Mouse (Mus musculus) intestine, embryonic 14.5 days (tissue): ENCODE measurements at regions not wholly inside any gene's neighbourhood (a gene's known extent, or its start where the extent isn't known, plus 50 kb on each side); places are given as distances from the start of the nearest gene placed in this dataset.
A peak's percentile ranks its signal among the peaks of the same experiment; 100 is the strongest.

Experiments used
- ATAC-seq: fragments of 200-750 bp; cut with Nextera tagmentation; replicated peaks from 2 replicates; pipeline ENCODE4 v1.8.0; 2017; ENCODE audit warnings: low read depth, moderate number of reproducible peaks, moderate TSS enrichment, moderate library complexity; ENCODE audit not compliant: low FRiP score, low TSS enrichment
- DNase-seq: peaks from one replicate; pipeline ENCODE4 v3.0.0-alpha.2; 2018; ENCODE audit warnings: low spot score
- H3K27ac ChIP-seq: fragments of 300-500 bp; sonication (generic); 2 replicates; pipeline ENCODE4 v1.5.1; 2014; ENCODE audit warnings: low read depth, mild to moderate bottlenecking, control low read depth
- H3K27me3 ChIP-seq: fragments of 300-500 bp; sonication (generic); replicated peaks from 2 replicates; pipeline ENCODE4 v1.6.1; 2014; ENCODE audit warnings: low read length, control low read depth; ENCODE audit not compliant: control insufficient read depth, insufficient read depth
- H3K36me3 ChIP-seq: fragments of 300-500 bp; sonication (generic); 2 replicates; pipeline ENCODE4 v1.6.1; 2014; ENCODE audit warnings: low read length, control low read depth; ENCODE audit not compliant: control insufficient read depth, insufficient read depth
- H3K4me1 ChIP-seq: fragments of 300-500 bp; sonication (generic); replicated peaks from 2 replicates; pipeline ENCODE4 v1.6.1; 2014; ENCODE audit warnings: low read length, control low read depth, mixed read lengths; ENCODE audit not compliant: control insufficient read depth, insufficient read depth
- H3K4me2 ChIP-seq: fragments of 300-500 bp; sonication (generic); 2 replicates; pipeline ENCODE4 v1.6.1; 2014; ENCODE audit warnings: low read length
- H3K4me3 ChIP-seq: fragments of 300-500 bp; sonication (generic); 2 replicates; pipeline ENCODE4 v1.5.1; 2014; ENCODE audit warnings: low read depth, low read length, control low read depth, mixed read lengths
- H3K9ac ChIP-seq: fragments of 300-500 bp; sonication (generic); 2 replicates; pipeline ENCODE4 v1.6.1; 2014; ENCODE audit warnings: mild to moderate bottlenecking, low read length
- H3K9me3 ChIP-seq: fragments of 300-500 bp; sonication (generic); 2 replicates; pipeline ENCODE4 v1.6.1; 2016; ENCODE audit warnings: low read length, control low read depth; ENCODE audit not compliant: control insufficient read depth
- WGBS: fragments of 180-500 bp; shearing (Covaris S2); extraction: QIAGEN DNeasy Blood & Tissue Kit; methylation state at CpG from one replicate; pipeline ENCODE4 v1.1.7; 2014; 5-methylcytosine and 5-hydroxymethylcytosine counted together

- H3K4me3 ChIP-seq: no peak overlapping the region
- H3K27me3 ChIP-seq: 0 out of 2 replicates have a peak, but pooled peaks cover 6% of the 10 kb centered on the region
- H3K9me3 ChIP-seq: no peaks in the 10 kb centered on the region
- no peaks in the 10 kb centered on the region for H3K36me3 ChIP-seq
- H3K4me2 ChIP-seq: no peak overlapping the region
- no peak for DNase-seq
- WGBS: 48% methylated on average over 13 of the region's 13 CpGs
- H3K4me1 ChIP-seq: peaks cover 4% of the 10 kb centered on the region; the same call in 1 of the 2 replicates
- H3K27ac ChIP-seq: 0 out of 2 replicates have a peak overlapping the region, but pooled peaks have one; percentile 3
- no peak overlapping the region for H3K9ac ChIP-seq
- no peak for ATAC-seq
These were observed 97.7 kb upstream of the Six2 start for GRCm38 (mm10) chr17:85785625-85786294.

DNA sequence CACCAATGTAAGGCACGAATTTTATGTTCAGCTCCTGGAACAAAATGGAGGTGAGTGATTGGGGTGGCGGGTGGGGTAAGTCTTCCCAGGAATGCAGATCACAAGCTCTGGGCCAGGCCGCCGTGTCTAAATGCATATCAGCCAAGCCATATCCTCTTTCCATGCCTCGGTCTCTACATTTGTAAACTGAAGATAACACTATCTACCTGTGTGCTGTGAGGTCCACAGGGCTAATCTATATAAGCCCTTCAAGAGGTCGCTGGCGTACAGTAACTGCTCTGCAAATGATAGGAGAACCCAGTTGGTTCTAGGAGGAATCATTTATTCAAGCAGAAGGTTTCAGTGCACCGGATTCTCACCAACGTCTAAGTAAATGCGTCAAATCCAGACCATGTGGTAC, 92.4 kb upstream of the Six2 start:
- ATAC-seq: no peak

GRCm38 (mm10) chr17:85776876-85777275, 88.8 kb upstream of the Six2 start:
- Histone ChIP-seq H3K9ac (no peak overlapping the region), H3K36me3 (no peaks in the 10 kb centered on the region), H3K4me2 (no peak overlapping the region), H3K27me3 (no peaks in the 10 kb centered on the region; the same call in none of the 2 replicates), H3K9me3 (no peaks in the 10 kb centered on the region), H3K4me3 (no peak overlapping the region), H3K27ac (no peak overlapping the region), H3K4me1 (no peaks in the 10 kb centered on the region)
- 79% methylated on average over 3 of the region's 3 CpGs for WGBS
- ATAC-seq: no peak
- no peak for DNase-seq

More for the DNA sequence above, 92.4 kb upstream of the Six2 start:
- no peak for DNase-seq
- H3K4me2 ChIP-seq: no peak overlapping the region
- no peaks in the 10 kb centered on the region for H3K4me1 ChIP-seq
- H3K9me3 ChIP-seq: no peaks in the 10 kb centered on the region
- no peaks in the 10 kb centered on the region for H3K36me3 ChIP-seq
- H3K4me3 ChIP-seq: no peak overlapping the region
- H3K9ac ChIP-seq: no peak overlapping the region
- 81% methylated on average over 10 of the region's 10 CpGs for WGBS
- H3K27me3 ChIP-seq: no peaks in the 10 kb centered on the region; the same call in none of the 2 replicates
- no peak overlapping the region for H3K27ac ChIP-seq

DNA sequence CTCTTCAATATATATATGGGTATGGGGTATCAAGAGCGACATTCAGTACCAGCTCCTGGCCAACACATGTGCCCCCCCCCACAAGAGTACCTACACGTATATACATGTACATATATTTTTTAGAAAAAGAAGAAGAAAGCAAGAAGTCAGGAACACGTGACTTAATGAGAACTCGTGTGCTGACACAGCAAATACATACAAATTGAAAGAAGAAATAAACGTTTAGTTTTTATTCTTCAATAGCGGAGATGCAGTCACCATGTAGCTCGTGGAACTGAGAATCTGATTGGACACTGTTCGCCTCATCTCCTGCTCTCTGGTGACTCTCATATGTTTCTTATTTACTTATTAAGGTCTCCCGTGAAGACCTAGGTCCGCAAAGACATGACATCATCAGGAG, 80.3 kb upstream of the Six2 start:
- H3K4me2 ChIP-seq: no peak overlapping the region
- no peak overlapping the region for H3K27ac ChIP-seq
- H3K9ac ChIP-seq: no peak overlapping the region
- 84% methylated on average over 10 of the region's 10 CpGs for WGBS
- no peaks in the 10 kb centered on the region for H3K4me1 ChIP-seq
- no peaks in the 10 kb centered on the region for H3K36me3 ChIP-seq
- 0 out of 2 replicates have a peak, but pooled peaks cover 4% of the 10 kb centered on the region for H3K27me3 ChIP-seq
- ATAC-seq (no peak), DNase-seq (no peak)
- no peaks in the 10 kb centered on the region for H3K9me3 ChIP-seq
- no peak overlapping the region for H3K4me3 ChIP-seq

- Histone ChIP-seq H3K4me2 (no peak overlapping the region), H3K4me3 (no peak overlapping the region), H3K27ac (no peak overlapping the region), H3K9ac (no peak overlapping the region), H3K9me3 (no peaks in the 10 kb centered on the region), H3K27me3 (0 out of 2 replicates have a peak, but pooled peaks cover 4% of the 10 kb centered on the region), H3K4me1 (no peaks in the 10 kb centered on the region), H3K36me3 (no peaks in the 10 kb centered on the region)
- WGBS: 75% methylated on average over 15 of the region's 15 CpGs
- no peak for DNase-seq
- ATAC-seq: no peak
These were observed 79.3 kb upstream of the Six2 start for GRCm38 (mm10) chr17:85767201-85767862.

DNA sequence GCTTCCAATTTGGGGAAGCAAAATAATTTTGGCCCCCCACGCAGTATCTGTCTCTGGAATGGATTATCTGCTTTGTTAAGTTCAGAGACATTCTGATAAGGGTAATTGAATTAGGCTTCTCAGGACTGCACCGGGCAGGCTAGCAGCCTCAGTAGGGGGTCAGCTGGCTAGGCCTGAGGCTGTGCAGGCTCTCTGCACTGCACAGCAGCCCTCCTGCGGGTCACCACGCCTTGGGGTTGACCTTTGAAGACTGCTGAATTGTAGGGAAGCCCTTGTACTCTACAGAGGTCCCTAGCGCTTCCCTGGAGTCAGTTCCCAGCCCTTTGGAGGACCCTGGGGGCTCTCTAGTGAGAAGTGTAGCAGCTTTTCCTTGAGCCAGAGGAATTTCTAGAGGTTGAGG, 78.5 kb upstream of the Six2 start:
- no peak for ATAC-seq
- Histone ChIP-seq H3K9me3 (no peaks in the 10 kb centered on the region), H3K9ac (no peak overlapping the region), H3K27me3 (0 out of 2 replicates have a peak, but pooled peaks cover 4% of the 10 kb centered on the region), H3K27ac (no peak overlapping the region), H3K4me3 (no peak overlapping the region), H3K4me2 (no peak overlapping the region), H3K36me3 (no peaks in the 10 kb centered on the region), H3K4me1 (no peaks in the 10 kb centered on the region)
- WGBS: 19% methylated on average over 5 of the region's 5 CpGs
- no peak for DNase-seq

- H3K4me2 ChIP-seq: no peak overlapping the region
- DNase-seq (no peak), ATAC-seq (no peak)
- no peak overlapping the region for H3K27ac ChIP-seq
- H3K36me3 ChIP-seq: no peaks in the 10 kb centered on the region
- H3K4me1 ChIP-seq: no peaks in the 10 kb centered on the region
- WGBS: 37% methylated on average over 9 of the region's 9 CpGs
- H3K9ac ChIP-seq: no peak overlapping the region
- H3K4me3 ChIP-seq: no peak overlapping the region
- H3K27me3 ChIP-seq: no peaks in the 10 kb centered on the region
- no peaks in the 10 kb centered on the region for H3K9me3 ChIP-seq
These were observed 70.6 kb upstream of the Six2 start for GRCm38 (mm10) chr17:85758581-85759098.

GRCm38 (mm10) chr17:85757647-85758046, 69.6 kb upstream of the Six2 start:
- 89% methylated on average over 1 of the region's 1 CpGs for WGBS
- ATAC-seq (no peak), DNase-seq (no peak)
- H3K27ac ChIP-seq: no peak overlapping the region
- no peaks in the 10 kb centered on the region for H3K4me1 ChIP-seq
- no peaks in the 10 kb centered on the region for H3K27me3 ChIP-seq
- H3K36me3 ChIP-seq: no peaks in the 10 kb centered on the region
- no peak overlapping the region for H3K9ac ChIP-seq
- H3K4me2 ChIP-seq: no peak overlapping the region
- H3K4me3 ChIP-seq: no peak overlapping the region
- no peaks in the 10 kb centered on the region for H3K9me3 ChIP-seq
